Mouse (Mus musculus) forebrain, embryonic 12.5 days (tissue): ENCODE results near the gene Phactr4. TPM values are rescaled to one million over a fixed set of nuclear protein-coding genes. Genes with fewer than 3 reads are reported as not detected.
A peak's percentile ranks its signal among the peaks of the same experiment; 100 is the strongest.

Experiments
- ATAC-seq: fragments of 200-750 bp; cut with Nextera tagmentation; 2 replicates; pipeline ENCODE4 v1.8.0; 2017; ENCODE audit warnings: moderate TSS enrichment; ENCODE audit not compliant: low FRiP score
- H3K27ac ChIP-seq: fragments of 300-500 bp; sonication (generic); 2 replicates; pipeline ENCODE4 v1.5.1; 2016; ENCODE audit warnings: mild to moderate bottlenecking
- H3K27me3 ChIP-seq: fragments of 300-500 bp; sonication (generic); 2 replicates; pipeline ENCODE4 v1.6.1; 2016; ENCODE audit warnings: mild to moderate bottlenecking
- H3K36me3 ChIP-seq: fragments of 300-500 bp; sonication (generic); replicated peaks from 2 replicates; pipeline ENCODE4 v1.6.1; 2016; ENCODE audit warnings: mild to moderate bottlenecking
- H3K4me1 ChIP-seq: fragments of 300-500 bp; sonication (generic); 2 replicates; pipeline ENCODE4 v1.6.1; 2016
- H3K4me2 ChIP-seq: fragments of 300-500 bp; sonication (generic); 2 replicates; pipeline ENCODE4 v1.6.1; 2016; ENCODE audit warnings: mild to moderate bottlenecking, moderate library complexity
- H3K4me3 ChIP-seq: fragments of 300-500 bp; sonication (generic); replicated peaks from 2 replicates; pipeline ENCODE4 v1.5.1; 2016; ENCODE audit warnings: mild to moderate bottlenecking
- H3K9ac ChIP-seq: fragments of 300-500 bp; sonication (generic); 2 replicates; pipeline ENCODE4 v1.6.1; 2016; ENCODE audit warnings: mild to moderate bottlenecking
- H3K9me3 ChIP-seq: fragments of 300-500 bp; sonication (generic); 2 replicates; pipeline ENCODE4 v1.6.1; 2016
- WGBS: fragments of 180-500 bp; shearing (Covaris S2); methylation state at CpG from one replicate; pipeline ENCODE4 v1.1.7; 2016; 5-methylcytosine and 5-hydroxymethylcytosine counted together
- polyA plus RNA-seq: library from polyadenylated mRNA; unstranded; fragments of >200 nt; fragmentation: Nextera tagmentation; extraction: Ambion mirVana; gene quantifications from 2 replicates; pipeline ENCODE4 v1.2.1, GENCODE M21; 2016

The Phactr4 gene
- 22.3 and 26.3 TPM in 2 replicates for polyA plus RNA-seq

DNA sequence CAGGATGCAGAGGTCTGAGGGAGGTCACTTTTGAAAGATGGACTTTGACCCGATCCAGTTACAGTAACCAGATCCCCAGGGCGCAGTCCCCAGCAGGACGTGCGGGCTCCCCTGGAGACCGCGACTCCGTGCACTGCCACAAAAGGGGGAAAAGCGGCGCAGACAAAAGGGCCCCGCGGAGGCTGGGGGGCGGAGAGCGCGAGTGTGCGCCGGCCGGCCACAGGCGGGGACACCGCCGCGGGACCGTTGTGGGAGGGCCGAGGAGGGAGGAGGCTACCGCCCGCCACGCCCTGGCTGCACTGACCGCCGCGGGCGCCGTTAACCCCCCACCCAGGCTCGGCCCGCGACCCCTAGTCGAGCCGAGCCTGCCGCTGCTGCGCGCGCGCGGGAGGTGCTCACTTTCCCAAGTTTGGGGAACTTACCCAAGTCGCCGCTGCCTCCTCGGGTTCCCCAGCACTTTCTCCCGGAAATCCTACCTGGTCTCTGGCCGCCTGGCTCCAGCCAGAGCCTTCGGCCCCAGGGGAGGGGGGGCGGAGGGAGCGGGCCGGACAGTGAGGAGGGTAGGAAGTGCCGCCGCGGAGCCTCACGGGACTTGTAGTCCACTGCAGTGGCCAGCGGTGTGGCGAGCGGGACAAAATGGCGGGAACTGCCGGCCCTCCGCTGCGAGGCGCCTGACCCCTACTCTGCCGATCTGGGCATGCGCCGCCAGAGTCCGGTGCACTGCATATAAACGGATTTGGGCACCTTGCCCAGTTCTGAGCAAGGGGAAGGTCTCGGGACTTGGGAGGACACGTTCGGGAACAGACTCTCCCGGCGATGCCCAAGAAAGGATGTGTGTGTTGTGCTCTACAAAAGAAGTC is at the start of gene Phactr4:
Phactr4 (minus strand) TSS at position 567 of the 860 bp plus-strand sequence.
- no peaks in the 10 kb centered on the region for H3K27me3 ChIP-seq
- H3K9me3 ChIP-seq, result no peaks in the 10 kb centered on the region
- peak; percentile 97 for ATAC-seq
- peak within 1 kb of the TSS; percentile 96 for H3K27ac ChIP-seq
- peak within 1 kb of the TSS; percentile 85 for H3K9ac ChIP-seq
- peaks cover 4% of the 10 kb centered on the region; the same call in 1 of the 2 replicates for H3K36me3 ChIP-seq
- H3K4me3 ChIP-seq, result peak within 1 kb of the TSS; percentile 87
- peaks cover 14% of the 10 kb centered on the region for H3K4me1 ChIP-seq
- H3K4me2 ChIP-seq, result peak within 1 kb of the TSS; percentile 66
- under 1% methylated on average over 72 of the region's 73 CpGs for WGBS

DNA sequence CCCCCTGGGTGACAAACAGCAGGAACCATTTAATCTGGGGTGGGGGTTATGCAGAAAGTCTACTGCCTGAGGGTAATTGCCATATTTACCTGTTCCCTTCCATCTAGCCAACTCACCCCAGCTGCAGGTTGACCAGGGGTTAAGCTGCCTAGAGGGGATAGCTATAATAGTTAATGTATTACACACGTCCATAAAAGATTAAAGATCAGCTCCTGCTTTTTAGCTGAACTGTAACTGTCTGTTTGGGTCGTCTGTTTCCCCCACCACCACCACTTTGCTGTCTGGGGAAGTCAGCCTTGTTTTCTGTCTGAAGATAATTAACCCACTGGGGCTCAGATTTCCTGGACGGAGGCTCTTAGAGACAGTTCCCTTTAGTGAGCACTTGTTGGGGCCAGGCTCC is 47.6 kb upstream of the Phactr4 start:
- no peak for ATAC-seq
- Histone ChIP-seq H3K4me1 (no peaks in the 10 kb centered on the region), H3K36me3 (no peaks in the 10 kb centered on the region), H3K27me3 (no peaks in the 10 kb centered on the region), H3K4me2 (no peak overlapping the region), H3K27ac (no peak overlapping the region), H3K9me3 (no peaks in the 10 kb centered on the region), H3K4me3 (no peak overlapping the region), H3K9ac (no peak overlapping the region)
- WGBS, result 32% methylated on average over 3 of the region's 3 CpGs

GRCm38 (mm10) chr4:132464255-132464613 is 41.9 kb upstream of the Phactr4 start:
- 2% methylated on average over 5 of the region's 5 CpGs for WGBS
- Histone ChIP-seq H3K9me3 (no peaks in the 10 kb centered on the region), H3K27ac (no peak overlapping the region), H3K4me2 (peak overlapping the region; percentile 82), H3K4me1 (peaks cover 22% of the 10 kb centered on the region), H3K36me3 (peaks cover 17% of the 10 kb centered on the region), H3K27me3 (no peaks in the 10 kb centered on the region), H3K9ac (no peak overlapping the region), H3K4me3 (peak overlapping the region; percentile 87)
- peak; percentile 42; the same call in 1 of the 2 replicates for ATAC-seq

DNA sequence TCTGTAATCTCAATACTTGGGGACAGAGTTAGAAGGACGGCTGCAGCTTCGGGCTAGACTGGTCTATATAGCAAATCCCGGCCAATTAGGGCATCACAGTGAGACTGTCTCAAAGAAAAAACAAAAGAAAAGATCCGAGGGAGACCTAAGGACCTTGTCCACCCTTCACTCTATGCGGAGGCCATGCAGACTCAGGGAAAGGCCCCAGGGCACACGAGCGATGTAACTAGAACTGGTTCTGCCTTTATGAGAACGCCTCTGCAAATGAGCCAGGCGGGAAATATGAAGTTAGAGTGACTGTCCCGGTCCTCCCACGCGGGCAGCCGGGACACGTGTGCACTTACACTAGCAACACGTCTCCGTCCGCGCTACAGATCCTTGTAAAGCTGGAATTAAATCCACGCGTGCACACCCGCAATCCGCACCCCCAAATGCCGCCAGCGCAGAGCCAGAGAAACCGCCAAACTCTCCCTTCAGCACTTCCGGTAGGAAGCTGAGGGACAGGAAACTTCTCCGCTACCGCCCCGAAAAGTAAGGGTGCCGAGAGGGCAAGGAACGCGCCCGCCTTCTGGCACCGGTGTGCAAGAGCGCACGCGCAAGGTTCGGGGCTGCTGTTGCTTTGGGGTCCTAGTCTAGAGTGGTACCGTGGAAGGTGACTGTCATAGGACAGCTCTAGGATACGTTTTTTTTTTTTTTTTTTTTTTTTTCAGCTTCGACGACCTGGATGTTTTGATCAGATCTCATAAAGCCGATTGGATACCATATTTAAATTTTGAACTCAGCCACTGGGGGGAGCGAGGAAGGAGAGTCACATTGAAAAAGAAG is 41.4 kb upstream of the Phactr4 start, which contains the start of gene Med18:
Med18 (minus strand) TSS at position 492 of the 825 bp plus-strand sequence.
- Histone ChIP-seq H3K9me3 (no peaks in the 10 kb centered on the region), H3K4me1 (peaks cover 22% of the 10 kb centered on the region), H3K4me2 (peak within 1 kb of the TSS; percentile 82), H3K27me3 (no peaks in the 10 kb centered on the region), H3K9ac (peak within 1 kb of the TSS; percentile 80), H3K36me3 (peaks cover 20% of the 10 kb centered on the region), H3K4me3 (peak within 1 kb of the TSS; percentile 87), H3K27ac (peak within 1 kb of the TSS; percentile 59)
- WGBS, result under 1% methylated on average over 43 of the region's 44 CpGs
- ATAC-seq, result peak; percentile 96

DNA sequence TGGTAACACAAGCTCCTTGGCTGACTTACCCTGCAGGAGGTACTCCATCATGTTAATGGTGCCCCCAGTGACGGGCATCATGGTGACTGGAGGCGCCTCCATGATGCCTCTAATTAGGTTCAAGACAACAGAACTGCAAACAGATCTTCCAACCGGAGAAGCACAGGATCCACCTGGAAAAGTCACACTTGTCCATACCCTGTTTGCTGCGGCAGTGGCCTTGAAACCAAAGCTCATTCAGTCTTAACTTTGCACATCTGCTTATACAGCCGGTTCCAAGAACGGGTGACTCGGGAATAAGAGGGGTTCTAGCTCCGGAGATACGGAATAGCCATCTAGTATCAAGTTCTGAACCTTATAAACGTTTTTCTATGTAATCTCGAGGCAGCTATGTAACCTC is 40.5 kb upstream of the Phactr4 start:
- no peak for ATAC-seq
- no peak overlapping the region for H3K27ac ChIP-seq
- peaks cover 22% of the 10 kb centered on the region for H3K4me1 ChIP-seq
- 14% methylated on average over 11 of the region's 11 CpGs for WGBS
- no peaks in the 10 kb centered on the region for H3K9me3 ChIP-seq
- peaks cover 27% of the 10 kb centered on the region for H3K36me3 ChIP-seq
- H3K9ac ChIP-seq, result peak overlapping the region; percentile 80
- peak overlapping the region; percentile 87 for H3K4me3 ChIP-seq
- peak overlapping the region; percentile 82 for H3K4me2 ChIP-seq
- H3K27me3 ChIP-seq, result no peaks in the 10 kb centered on the region

- Histone ChIP-seq H3K27ac (no peak overlapping the region), H3K4me1 (peaks cover 22% of the 10 kb centered on the region), H3K4me2 (no peak overlapping the region), H3K9me3 (no peaks in the 10 kb centered on the region), H3K9ac (no peak overlapping the region), H3K4me3 (no peak overlapping the region), H3K27me3 (no peaks in the 10 kb centered on the region), H3K36me3 (peaks cover 38% of the 10 kb centered on the region)
- WGBS, result 92% methylated on average over 8 of the region's 8 CpGs
- ATAC-seq, result no peak
These were observed 37.9 kb upstream of the Phactr4 start for GRCm38 (mm10) chr4:132460225-132460624.

DNA sequence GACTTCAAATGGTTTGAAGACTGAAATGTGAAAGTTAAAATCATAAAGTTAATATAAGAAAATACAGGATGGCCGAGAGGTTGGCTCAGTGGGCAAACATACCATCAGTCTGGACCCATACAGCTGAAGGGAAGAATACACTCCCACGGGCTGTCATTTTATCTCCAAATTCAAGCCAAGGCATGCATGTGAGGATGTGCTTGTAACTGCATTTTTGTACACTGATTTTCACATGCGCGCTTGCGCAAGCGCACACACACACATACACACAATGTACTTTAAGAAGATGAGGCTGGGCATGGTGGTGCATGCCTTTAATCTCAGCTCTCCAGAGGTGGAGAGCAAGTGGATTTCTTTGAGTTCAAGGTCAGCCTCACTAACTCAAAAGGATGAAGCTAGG is 33.3 kb upstream of the Phactr4 start:
- H3K27me3 ChIP-seq, result no peaks in the 10 kb centered on the region
- no peaks in the 10 kb centered on the region for H3K9me3 ChIP-seq
- no peaks in the 10 kb centered on the region for H3K4me1 ChIP-seq
- peaks cover 34% of the 10 kb centered on the region for H3K36me3 ChIP-seq
- H3K4me2 ChIP-seq, result no peak overlapping the region
- H3K9ac ChIP-seq, result no peak overlapping the region
- no peak for ATAC-seq
- no peak overlapping the region for H3K4me3 ChIP-seq
- no peak overlapping the region for H3K27ac ChIP-seq
- WGBS, result 95% methylated on average over 6 of the region's 6 CpGs

DNA sequence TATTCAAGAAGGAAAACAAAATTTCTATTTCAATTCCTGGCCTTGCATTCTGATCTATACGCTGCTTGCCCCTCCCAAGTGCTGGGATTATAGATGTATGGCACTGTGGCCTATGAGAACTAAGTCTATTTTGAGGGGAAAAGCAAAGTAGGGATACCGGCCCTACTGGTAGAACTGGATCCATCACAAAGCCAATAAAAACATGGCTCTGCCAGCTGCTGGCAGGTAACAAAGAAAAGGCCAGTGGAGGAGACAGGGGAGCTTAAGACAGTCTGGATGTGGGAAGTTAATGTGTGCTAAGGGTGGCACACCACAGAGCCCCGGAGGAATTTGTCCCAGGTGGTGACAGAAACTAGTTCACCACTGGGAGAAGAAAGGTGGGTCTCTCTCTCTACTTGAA is 32.9 kb upstream of the Phactr4 start:
- no peak for ATAC-seq
- H3K27me3 ChIP-seq, result no peaks in the 10 kb centered on the region
- peaks cover 30% of the 10 kb centered on the region for H3K36me3 ChIP-seq
- H3K4me3 ChIP-seq, result no peak overlapping the region
- no peak overlapping the region for H3K27ac ChIP-seq
- no peak overlapping the region for H3K9ac ChIP-seq
- H3K9me3 ChIP-seq, result no peaks in the 10 kb centered on the region
- no peaks in the 10 kb centered on the region for H3K4me1 ChIP-seq
- H3K4me2 ChIP-seq, result no peak overlapping the region
- 91% methylated on average over 3 of the region's 3 CpGs for WGBS

- Histone ChIP-seq H3K36me3 (peaks cover 21% of the 10 kb centered on the region), H3K9ac (no peak overlapping the region), H3K27me3 (no peaks in the 10 kb centered on the region), H3K4me2 (no peak overlapping the region), H3K4me1 (no peaks in the 10 kb centered on the region), H3K9me3 (no peaks in the 10 kb centered on the region), H3K27ac (no peak overlapping the region), H3K4me3 (no peak overlapping the region)
- WGBS, result 87% methylated on average over 6 of the region's 6 CpGs
- ATAC-seq, result no peak
These were observed 31.9 kb upstream of the Phactr4 start for GRCm38 (mm10) chr4:132454216-132454615.

- Histone ChIP-seq H3K4me3 (no peak overlapping the region), H3K4me1 (no peaks in the 10 kb centered on the region), H3K27ac (no peak overlapping the region), H3K27me3 (no peaks in the 10 kb centered on the region), H3K9me3 (no peaks in the 10 kb centered on the region), H3K9ac (no peak overlapping the region), H3K4me2 (no peak overlapping the region), H3K36me3 (no peaks in the 10 kb centered on the region)
- ATAC-seq, result no peak
- 82% methylated on average over 3 of the region's 3 CpGs for WGBS
These were observed 27.5 kb upstream of the Phactr4 start for GRCm38 (mm10) chr4:132449778-132450177.

DNA sequence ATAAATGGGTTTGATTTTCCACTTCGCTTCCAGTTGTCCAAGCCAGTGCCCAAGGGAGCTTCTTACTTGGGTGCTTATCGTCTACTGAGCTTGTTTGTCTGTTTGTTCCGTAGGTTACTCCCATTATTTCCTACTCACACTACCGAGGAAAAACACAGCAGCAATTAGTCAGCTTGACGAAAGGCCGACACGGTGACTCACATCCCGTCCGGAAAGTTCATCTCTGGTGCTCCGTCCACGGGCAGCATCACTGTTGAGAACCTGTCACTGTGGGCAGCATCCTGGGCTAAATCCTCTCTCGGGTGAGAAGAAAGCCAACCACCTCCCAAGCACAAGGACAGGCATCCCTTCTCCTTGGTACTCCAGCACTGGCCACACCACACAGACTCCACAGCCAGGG is 23.8 kb upstream of the Phactr4 start:
- WGBS, result 90% methylated on average over 12 of the region's 12 CpGs

GRCm38 (mm10) chr4:132444516-132444915 is 22.2 kb upstream of the Phactr4 start:
- H3K36me3 ChIP-seq, result no peaks in the 10 kb centered on the region
- no peaks in the 10 kb centered on the region for H3K27me3 ChIP-seq
- H3K4me3 ChIP-seq, result no peak overlapping the region
- no peaks in the 10 kb centered on the region for H3K4me1 ChIP-seq
- no peaks in the 10 kb centered on the region for H3K9me3 ChIP-seq
- H3K9ac ChIP-seq, result no peak overlapping the region
- ATAC-seq, result no peak
- WGBS, result 84% methylated on average over 8 of the region's 8 CpGs
- H3K4me2 ChIP-seq, result no peak overlapping the region
- no peak overlapping the region for H3K27ac ChIP-seq

More for the DNA sequence above, 23.8 kb upstream of the Phactr4 start:
- Histone ChIP-seq H3K4me2 (no peak overlapping the region), H3K27me3 (no peaks in the 10 kb centered on the region), H3K36me3 (no peaks in the 10 kb centered on the region), H3K9me3 (no peaks in the 10 kb centered on the region), H3K4me3 (no peak overlapping the region), H3K4me1 (no peaks in the 10 kb centered on the region), H3K9ac (no peak overlapping the region), H3K27ac (no peak overlapping the region)
- ATAC-seq, result no peak
